ENCODE assay signal across 8 mouse cellular contexts in genomic region chr11:117611068-117611467, GRCm38 (mm10). TPM values are rescaled to one million over a fixed set of nuclear protein-coding genes. Genes with fewer than 3 reads are reported as not detected.
DNase-seq lines count a peak whose midpoint lies in the region; ATAC-seq and TF ChIP-seq lines count a peak whose summit lies in the region.

No protein-coding gene starts in this region.

- TF ChIP-seq POLR2A in limb, embryonic 14.5 days (IDR thresholded peaks at IDR 0.05; ENCODE audit: borderline replicate concordance, extremely low read depth, insufficient read depth, insufficient read length): no peak

- H3K4me3 ChIP-seq in hindbrain, embryonic 13.5 days: no peak overlapping the region
- peak overlapping the region; percentile 26 for H3K4me3 ChIP-seq in limb, embryonic 14.5 days (replicated peaks; ENCODE audit: low read length)
- no peak overlapping the region for H3K4me3 ChIP-seq in midbrain, embryonic 13.5 days (replicated peaks)

- no peak for ATAC-seq in hindbrain, embryonic 13.5 days (ENCODE audit: low FRiP score)
- peak; percentile 82 for ATAC-seq in limb, embryonic 14.5 days (ENCODE audit: low FRiP score, low read depth)
- no peak for ATAC-seq in midbrain, embryonic 13.5 days

- whole genome bisulfite sequencing in hindbrain, embryonic 13.5 days: 14% methylated on average over 13 of the region's 13 CpGs
- 4% methylated on average over 13 of the region's 13 CpGs for WGBS in limb, embryonic 14.5 days
- WGBS in midbrain, embryonic 13.5 days: 18% methylated on average over 13 of the region's 13 CpGs

- peaks cover 45% of the 10 kb centered on the region for H3K27me3 ChIP-seq in hindbrain, embryonic 13.5 days
- H3K27me3 ChIP-seq in limb, embryonic 14.5 days (ENCODE audit: control insufficient read depth, insufficient read depth, low read length): no peaks in the 10 kb centered on the region
- peaks cover 16% of the 10 kb centered on the region for H3K27me3 ChIP-seq in midbrain, embryonic 13.5 days

- H3K4me2 ChIP-seq in hindbrain, embryonic 13.5 days: peak overlapping the region; percentile 25
- peak overlapping the region; percentile 43 for H3K4me2 ChIP-seq in limb, embryonic 14.5 days (replicated peaks; ENCODE audit: low read depth, low read length, severe bottlenecking)
- H3K4me2 ChIP-seq in midbrain, embryonic 13.5 days (replicated peaks): peak overlapping the region; percentile 23; the same call in 1 of the 2 replicates

- H3K9me3 ChIP-seq in hindbrain, embryonic 13.5 days: no peaks in the 10 kb centered on the region
- no peaks in the 10 kb centered on the region for H3K9me3 ChIP-seq in limb, embryonic 14.5 days (ENCODE audit: control insufficient read depth, low read length)
- H3K9me3 ChIP-seq in midbrain, embryonic 13.5 days: no peaks in the 10 kb centered on the region

- peaks cover 48% of the 10 kb centered on the region for H3K4me1 ChIP-seq in hindbrain, embryonic 13.5 days (replicated peaks)
- peaks cover 6% of the 10 kb centered on the region for H3K4me1 ChIP-seq in limb, embryonic 14.5 days (ENCODE audit: control insufficient read depth, insufficient read depth, low read length)
- peaks cover 42% of the 10 kb centered on the region for H3K4me1 ChIP-seq in midbrain, embryonic 13.5 days (replicated peaks)

- no peaks in the 10 kb centered on the region for H3K36me3 ChIP-seq in hindbrain, embryonic 13.5 days
- no peaks in the 10 kb centered on the region for H3K36me3 ChIP-seq in limb, embryonic 14.5 days (ENCODE audit: control insufficient read depth, insufficient read depth, low read length)
- H3K36me3 ChIP-seq in midbrain, embryonic 13.5 days: no peaks in the 10 kb centered on the region

- no peak overlapping the region for H3K27ac ChIP-seq in hindbrain, embryonic 13.5 days
- H3K27ac ChIP-seq in limb, embryonic 14.5 days (replicated peaks; ENCODE audit: low read depth, low read length): no peak overlapping the region
- no peak overlapping the region for H3K27ac ChIP-seq in midbrain, embryonic 13.5 days

- DNase-seq in layer of hippocampus, adult 9-11 months: peak; percentile 75
- no peak for DNase-seq in layer of hippocampus, postnatal 14 days (ENCODE audit: low spot score in 2 of 2)
- DNase-seq in adrenal gland, postnatal 36 days: peak; percentile 62 to 77
- peak; percentile 76 for DNase-seq in gastrocnemius, adult 18-20 months (ENCODE audit: low spot score)
- DNase-seq in limb, embryonic 14.5 days (ENCODE audit: low spot score): peak; percentile 76
- DNase-seq in thymus, adult 18-20 months: peak; percentile 60 to 78

- H3K9ac ChIP-seq in hindbrain, embryonic 13.5 days: no peak overlapping the region
- no peak overlapping the region for H3K9ac ChIP-seq in limb, embryonic 14.5 days (ENCODE audit: low read depth, low read length, severe bottlenecking)
- H3K9ac ChIP-seq in midbrain, embryonic 13.5 days (replicated peaks): no peak overlapping the region

RNA-seq across cellular contexts. Expression of gene Tnrc6c, which starts 43.0 kb away (rescaled TPM):
- 10 to 100 TPM; 61.8 to 67.9 TPM for total RNA-seq in layer of hippocampus, postnatal 14 days (2021)
- 10 to 100 TPM; 18.6 to 26.3 TPM for total RNA-seq in adrenal gland, postnatal 36 days (2021)
- total RNA-seq in gastrocnemius, adult 18-20 months (2021): 10 to 100 TPM; 20.2 to 20.5 TPM
- 24.9 and 27.3 TPM in 2 replicates for polyA plus RNA-seq in hindbrain, embryonic 13.5 days (2015; fragmentation: Nextera tagmentation; extraction: Ambion mirVana)
- 34.7 and 43.7 TPM in 2 replicates for polyA plus RNA-seq in limb, embryonic 14.5 days (2012; rRNA removed)
- 18.1 and 21.1 TPM in 2 replicates for polyA plus RNA-seq in limb, embryonic 14.5 days (2014; fragmentation: Nextera tagmentation; extraction: Ambion mirVana)
- 30.3 and 31.7 TPM in 2 replicates for polyA plus RNA-seq in midbrain, embryonic 13.5 days (2015; fragmentation: Nextera tagmentation; extraction: Ambion mirVana)

Comparison
In these comparisons a context has a peak if more than half of its experiments do, and no peak if none do; other contexts are left out.
1. DNase-seq: peak in layer of hippocampus, adult 9-11 months (single experiment), adrenal gland, postnatal 36 days (2 of 2), gastrocnemius, adult 18-20 months (single experiment), limb, embryonic 14.5 days (single experiment) and thymus, adult 18-20 months (2 of 2); none in layer of hippocampus, postnatal 14 days (0 of 2).
2. Peak in every context shown above with its lines, with median percentiles within 50 percentile points of each other: H3K4me2 ChIP-seq.